Mouse (Mus musculus) testis, adult 2 months (tissue): ENCODE data around the gene Clstn1.

Experiments used
- CTCF ChIP-seq: fragments of 200-500 bp; IDR thresholded peaks from 2 replicates; pipeline ENCODE4 v1.5.1; 2012; ENCODE audit warnings: low read depth, mild to moderate bottlenecking, inconsistent platforms, low read length, moderate library complexity; ENCODE audit not compliant: control insufficient read depth, insufficient read depth, insufficient replicate concordance
- POLR2A ChIP-seq: fragments of 200-500 bp; IDR thresholded peaks from 2 replicates; pipeline ENCODE4 v1.6.1; 2012; ENCODE audit warnings: low read depth, mild to moderate bottlenecking, inconsistent platforms, low read length, moderate library complexity; ENCODE audit not compliant: control insufficient read depth

DNA sequence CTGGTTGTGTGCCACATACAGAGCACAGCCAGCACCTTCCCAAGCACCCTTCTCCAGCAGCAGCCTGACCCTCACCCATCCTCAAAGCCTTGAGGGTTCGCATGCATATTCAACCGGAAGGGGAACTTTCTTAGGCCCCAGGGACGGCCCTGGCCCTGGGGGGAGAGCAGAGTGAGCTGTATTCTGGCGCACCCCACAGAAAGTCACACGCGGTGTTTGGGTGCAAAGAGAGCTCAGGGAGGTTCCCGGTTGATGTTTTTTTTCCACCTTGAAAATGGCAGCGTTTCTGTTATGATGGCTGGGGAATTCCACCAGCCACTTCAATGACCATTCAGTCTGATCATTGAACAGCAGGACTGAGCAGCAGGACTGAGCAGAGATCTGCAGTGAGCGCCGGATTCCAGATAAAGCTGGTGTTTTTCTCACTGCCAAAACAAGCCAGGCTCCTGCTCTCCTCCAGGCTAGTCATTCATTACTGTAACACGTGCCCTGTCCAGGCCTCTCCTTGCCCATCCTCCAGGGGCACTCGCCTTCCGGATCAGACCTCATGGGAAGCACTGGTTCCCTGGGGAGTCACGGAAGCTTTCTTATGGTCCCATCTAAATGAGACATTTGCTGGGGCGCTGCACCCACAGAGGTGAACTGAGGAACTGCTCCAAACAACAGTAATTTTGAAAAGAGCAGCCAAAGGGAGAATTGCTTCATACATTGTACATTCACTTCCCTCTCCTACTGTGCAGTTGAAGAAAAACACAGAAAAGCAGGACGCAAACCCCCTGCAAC is 110.1 kb downstream of the Clstn1 start:
- TF ChIP-seq CTCF (no peak), POLR2A (no peak)
